Mouse (Mus musculus) erythroblast, embryonic 14.5 days (primary cell): ENCODE results near the gene Ulk4.

Experiments used
- GATA1 ChIP-seq: IDR thresholded peaks from 2 replicates; pipeline ENCODE4 v1.6.1; 2012; ENCODE audit warnings: low read length, inconsistent platforms, mixed read lengths
- TAL1 ChIP-seq: IDR thresholded peaks from 3 replicates; pipeline ENCODE4 v1.6.1; 2012; ENCODE audit warnings: low read length, inconsistent platforms, mixed read lengths

GRCm38 (mm10) chr9:121033596-121033995 is 243.4 kb downstream of the Ulk4 start:
- no peak for TF ChIP-seq GATA1
- TF ChIP-seq TAL1 = no peak
